Mouse (Mus musculus): Measurements from ENCODE around the gene Zcwpw1. TPM values are rescaled to one million over a fixed set of nuclear protein-coding genes. Genes with fewer than 3 reads are reported as not detected.

Gene Zcwpw1
- total and polyA plus RNA-seq, 3 experiments = 11.1 to 16.0 TPM; not detected in 1

- Histone ChIP-seq H3K36me3 (ENCODE audit: control insufficient read depth in 1 of 2, insufficient read depth in 2 of 2, low read length in 2 of 2) (peaks cover 0 to 4% of the 10 kb centered on the region in 2 experiments; a peak in 2 of 4 replicates), H3K4me3 (ENCODE audit: control insufficient read depth in 1 of 2, insufficient read depth in 1 of 2, low read depth in 2 of 2, low read length in 2 of 2) (no peak overlapping the region), H3K27ac (ENCODE audit: control insufficient read depth, low read depth, low read length) (no peak overlapping the region), H3K9me3 (replicated peaks; ENCODE audit: insufficient read depth, low read length) (no peaks in the 10 kb centered on the region), H3K9ac (ENCODE audit: control insufficient read depth, low read depth, low read length, poor library complexity, severe bottlenecking) (no peak overlapping the region), H3K79me2 (ENCODE audit: control insufficient read depth, insufficient read depth, low read length, poor library complexity) (no peaks in the 10 kb centered on the region), H3K4me1 (ENCODE audit: control insufficient read depth in 1 of 2, insufficient read depth in 2 of 2, low read length in 2 of 2) (no peaks in the 10 kb centered on the region), H3K27me3 (ENCODE audit: control insufficient read depth in 1 of 2, insufficient read depth in 2 of 2, low read length in 2 of 2) (no peaks in the 10 kb centered on the region)
- TF ChIP-seq MAZ (IDR thresholded peaks at IDR 0.05; ENCODE audit: low read depth, low read length) (no peak), HCFC1 (IDR thresholded peaks at IDR 0.05; ENCODE audit: low read depth, low read length) (no peak), RCOR1 (IDR thresholded peaks at IDR 0.05; ENCODE audit: low read depth, low read length) (no peak), EP300 (IDR thresholded peaks at IDR 0.05; ENCODE audit: low read depth in 1 of 2, low read length in 2 of 2) (no peak), KAT2A (conservative IDR thresholded peaks at IDR 0.05; ENCODE audit: low read depth, low read length) (no peak), MAX (IDR thresholded peaks at IDR 0.05; ENCODE audit: low read length) (no peak), MYC (IDR thresholded peaks at IDR 0.05; ENCODE audit: low read depth, low read length) (no peak), ELF1 (IDR thresholded peaks at IDR 0.05; ENCODE audit: low read depth, low read length) (no peak), TAL1 (IDR thresholded peaks at IDR 0.05; ENCODE audit: low read length) (no peak), RAD21 (IDR thresholded peaks at IDR 0.05; ENCODE audit: low read depth, low read length) (peak; percentile 90), MXI1 (IDR thresholded peaks at IDR 0.05; ENCODE audit: low read depth, low read length) (no peak), ZKSCAN1 (IDR thresholded peaks at IDR 0.05; ENCODE audit: low read depth, low read length) (no peak), GABPA (IDR thresholded peaks at IDR 0.05; ENCODE audit: low read depth, low read length) (no peak), CHD1 (IDR thresholded peaks at IDR 0.05; ENCODE audit: low read depth, low read length) (no peak), CTCF (IDR thresholded peaks at IDR 0.05 in 2 of 3, conservative IDR thresholded peaks at IDR 0.05 in 1 of 3; ENCODE audit: control insufficient read depth in 1 of 3, insufficient read depth in 1 of 3, low read depth in 2 of 3, low read length in 3 of 3, poor library complexity in 1 of 3, severe bottlenecking in 1 of 3) (peak; percentile 92 to 98 (median 95)), SMC3 (IDR thresholded peaks at IDR 0.05; ENCODE audit: low read depth, low read length) (peak; percentile 90), ZC3H11A (IDR thresholded peaks at IDR 0.05; ENCODE audit: low read depth, low read length) (peak; percentile 81)
- peak; percentile 86 for DNase-seq (ENCODE audit: low read depth, low spot score)
Observed at GRCm38 (mm10) chr5:137756882-137757661, 30.5 kb upstream of the Zcwpw1 start.

GRCm38 (mm10) chr5:137757887-137758286 lies 29.7 kb upstream of the Zcwpw1 start:
- Histone ChIP-seq H3K27ac (ENCODE audit: control insufficient read depth, low read depth, low read length) (no peak overlapping the region), H3K4me3 (ENCODE audit: control insufficient read depth in 1 of 2, insufficient read depth in 1 of 2, low read depth in 2 of 2, low read length in 2 of 2) (no peak overlapping the region), H3K79me2 (ENCODE audit: control insufficient read depth, insufficient read depth, low read length, poor library complexity) (no peaks in the 10 kb centered on the region), H3K27me3 (ENCODE audit: control insufficient read depth in 1 of 2, insufficient read depth in 2 of 2, low read length in 2 of 2) (no peaks in the 10 kb centered on the region), H3K9me3 (replicated peaks; ENCODE audit: insufficient read depth, low read length) (no peaks in the 10 kb centered on the region), H3K4me1 (ENCODE audit: control insufficient read depth in 1 of 2, insufficient read depth in 2 of 2, low read length in 2 of 2) (no peaks in the 10 kb centered on the region), H3K36me3 (ENCODE audit: control insufficient read depth in 1 of 2, insufficient read depth in 2 of 2, low read length in 2 of 2) (peaks cover 0 to 4% of the 10 kb centered on the region in 2 experiments; a peak in 2 of 4 replicates), H3K9ac (ENCODE audit: control insufficient read depth, low read depth, low read length, poor library complexity, severe bottlenecking) (no peak overlapping the region)
- no peak for DNase-seq (ENCODE audit: low read depth, low spot score)
- no peak for TF ChIP-seq NRF1 (IDR thresholded peaks at IDR 0.05; ENCODE audit: insufficient read depth, low read depth, low read length, poor library complexity, severe bottlenecking)
- TF ChIP-seq MXI1 (IDR thresholded peaks at IDR 0.05; ENCODE audit: low read depth, low read length) = no peak
- no peak for TF ChIP-seq CTCF (IDR thresholded peaks at IDR 0.05 in 2 of 3, conservative IDR thresholded peaks at IDR 0.05 in 1 of 3; ENCODE audit: control insufficient read depth in 1 of 3, insufficient read depth in 1 of 3, low read depth in 2 of 3, low read length in 3 of 3, poor library complexity in 1 of 3, severe bottlenecking in 1 of 3)
- no peak for TF ChIP-seq JUND (IDR thresholded peaks at IDR 0.05; ENCODE audit: low read depth, low read length)
- TF ChIP-seq SIN3A (IDR thresholded peaks at IDR 0.05; ENCODE audit: low read length) = no peak
- TF ChIP-seq MYB (IDR thresholded peaks at IDR 0.05; ENCODE audit: low read depth, low read length) = no peak
- no peak for TF ChIP-seq SMC3 (IDR thresholded peaks at IDR 0.05; ENCODE audit: low read depth, low read length)
- TF ChIP-seq POLR2AphosphoS2 (IDR thresholded peaks at IDR 0.05; ENCODE audit: low read length) = no peak
